Mouse (Mus musculus) forebrain, embryonic 15.5 days (tissue): ENCODE data around the gene Pilra. TPM values are rescaled to one million over a fixed set of nuclear protein-coding genes. Genes with fewer than 3 reads are reported as not detected.
"Not testable (repeated sequence)": the region's sequence is repeated elsewhere in the genome, so short reads cannot be mapped to it uniquely, and the experiment has no call there.

Source experiments
- ATAC-seq: fragments of 200-750 bp; cut with Nextera tagmentation; replicated peaks from 2 replicates; pipeline ENCODE4 v1.8.0; 2017; ENCODE audit warnings: mild to moderate bottlenecking, moderate TSS enrichment, moderate library complexity
- H3K27ac ChIP-seq: fragments of 300-500 bp; sonication (generic); replicated peaks from 2 replicates; pipeline ENCODE4 v1.5.1; 2015; ENCODE audit warnings: mild to moderate bottlenecking, inconsistent platforms
- H3K27me3 ChIP-seq: fragments of 300-500 bp; sonication (generic); 2 replicates; pipeline ENCODE4 v1.6.1; 2015; ENCODE audit warnings: inconsistent platforms
- H3K36me3 ChIP-seq: fragments of 300-500 bp; sonication (generic); 2 replicates; pipeline ENCODE4 v1.6.1; 2015; ENCODE audit warnings: mild to moderate bottlenecking, inconsistent platforms
- H3K4me1 ChIP-seq: fragments of 300-500 bp; sonication (generic); 2 replicates; pipeline ENCODE4 v1.6.1; 2015; ENCODE audit warnings: inconsistent platforms
- H3K4me2 ChIP-seq: fragments of 300-500 bp; sonication (generic); replicated peaks from 2 replicates; pipeline ENCODE4 v1.6.1; 2015; ENCODE audit warnings: mild to moderate bottlenecking, inconsistent platforms
- H3K4me3 ChIP-seq: fragments of 300-500 bp; sonication (generic); 2 replicates; pipeline ENCODE4 v1.5.1; 2015; ENCODE audit warnings: mild to moderate bottlenecking, inconsistent platforms
- H3K9ac ChIP-seq: fragments of 300-500 bp; sonication (generic); replicated peaks from 2 replicates; pipeline ENCODE4 v1.6.1; 2015; ENCODE audit warnings: mild to moderate bottlenecking, inconsistent platforms
- H3K9me3 ChIP-seq: fragments of 300-500 bp; sonication (generic); 2 replicates; pipeline ENCODE4 v1.6.1; 2016; ENCODE audit warnings: inconsistent platforms
- WGBS: fragments of 180-500 bp; shearing (Covaris S2); methylation state at CpG from one replicate; pipeline ENCODE4 v1.1.7; 2015; ENCODE audit warnings: mixed read lengths; 5-methylcytosine and 5-hydroxymethylcytosine counted together
- polyA plus RNA-seq: library from polyadenylated mRNA; unstranded; fragments of >200 nt; fragmentation: Nextera tagmentation; extraction: Ambion mirVana; gene quantifications from 2 replicates; pipeline ENCODE4 v1.2.1, GENCODE M21; 2015

Pilra gene
- 0.42 and 0.45 TPM in 2 replicates for polyA plus RNA-seq

DNA sequence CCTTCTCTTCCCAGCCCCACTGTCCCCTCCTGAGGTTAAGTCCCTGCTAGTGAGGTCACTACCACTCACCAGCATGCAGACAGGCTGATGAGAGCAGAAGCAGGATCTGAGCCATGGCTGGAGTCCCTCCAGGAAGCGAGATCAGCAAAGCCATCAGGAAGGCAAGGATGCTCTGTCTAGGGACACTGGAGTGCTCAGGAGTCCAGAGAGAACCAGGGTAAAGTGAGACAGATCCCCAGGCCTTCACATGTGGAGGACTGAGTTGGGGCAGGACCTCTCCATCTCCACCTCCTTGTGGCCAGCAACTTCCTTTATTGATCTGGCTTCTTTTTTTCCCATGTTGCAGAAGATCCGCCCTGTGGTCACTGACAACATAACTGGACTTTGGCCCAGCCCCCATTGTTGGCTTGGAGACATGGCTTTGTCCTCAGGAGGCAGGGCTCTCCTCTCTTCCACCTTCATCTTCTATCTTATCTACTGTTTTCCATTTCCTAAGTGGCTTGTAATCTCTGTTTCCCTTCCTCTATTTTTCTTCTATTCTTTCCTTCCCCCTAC is at the start of gene Pilra:
Gene Pilra, minus strand, starts transcription at position 316 of the 555 bp plus-strand sequence.
- not testable (repeated sequence) for H3K27ac ChIP-seq, ATAC-seq, H3K4me2 ChIP-seq, H3K9me3 ChIP-seq, H3K9ac ChIP-seq, H3K27me3 ChIP-seq, H3K4me3 ChIP-seq, H3K4me1 ChIP-seq, H3K36me3 ChIP-seq
- WGBS: 77% methylated on average over 2 of the region's 2 CpGs

DNA sequence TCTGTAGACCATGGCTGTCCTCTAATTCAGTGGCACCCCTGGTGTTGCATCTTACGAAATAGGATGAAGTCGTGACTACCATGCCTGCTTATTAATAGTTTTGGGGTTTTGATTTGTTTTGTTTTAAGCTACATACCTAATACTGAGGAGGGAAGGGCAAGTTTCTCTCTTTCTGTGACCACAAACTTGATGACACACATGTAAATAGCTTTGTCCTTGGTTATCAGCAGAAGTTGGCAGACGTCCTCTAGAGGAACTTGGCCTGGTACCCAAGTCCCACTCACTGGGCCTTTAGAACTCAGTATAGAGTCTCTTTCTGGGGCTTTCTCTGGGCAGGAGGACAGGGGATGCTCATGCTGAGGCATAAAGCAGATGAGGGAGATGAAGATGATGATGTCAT is 47.3 kb upstream of the Pilra start:
- no peak overlapping the region for H3K4me2 ChIP-seq
- ATAC-seq: no peak
- H3K27me3 ChIP-seq: no peaks in the 10 kb centered on the region
- H3K9ac ChIP-seq: no peak overlapping the region
- WGBS: 87% methylated on average over 3 of the region's 3 CpGs
- H3K9me3 ChIP-seq: no peaks in the 10 kb centered on the region
- H3K4me1 ChIP-seq: no peaks in the 10 kb centered on the region
- H3K27ac ChIP-seq: no peak overlapping the region
- H3K4me3 ChIP-seq: no peak overlapping the region
- H3K36me3 ChIP-seq: no peaks in the 10 kb centered on the region

DNA sequence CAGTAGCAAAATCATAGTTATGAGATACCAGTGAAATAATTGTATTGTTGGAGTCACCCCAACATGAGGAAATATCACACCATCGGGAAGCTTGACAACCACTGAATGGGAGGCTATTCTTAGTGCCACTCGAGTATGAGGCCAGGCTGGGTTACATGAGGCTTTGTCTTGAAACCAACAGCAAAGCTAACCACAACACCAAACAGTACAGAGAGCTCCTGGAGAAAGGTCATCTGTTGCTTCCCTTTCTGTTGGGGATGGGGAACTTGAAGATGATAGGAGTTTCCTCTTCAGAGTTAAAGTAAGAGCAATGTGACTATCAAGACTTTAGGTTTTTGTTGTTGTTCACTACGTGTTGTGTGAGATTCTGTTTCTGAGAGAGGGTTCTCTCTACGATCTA is 46.8 kb upstream of the Pilra start:
- Histone ChIP-seq H3K27ac (no peak overlapping the region), H3K27me3 (no peaks in the 10 kb centered on the region), H3K4me1 (no peaks in the 10 kb centered on the region), H3K9me3 (no peaks in the 10 kb centered on the region), H3K4me2 (no peak overlapping the region), H3K36me3 (no peaks in the 10 kb centered on the region), H3K4me3 (no peak overlapping the region), H3K9ac (no peak overlapping the region)
- no peak for ATAC-seq
- WGBS: 78% methylated on average over 4 of the region's 4 CpGs

DNA sequence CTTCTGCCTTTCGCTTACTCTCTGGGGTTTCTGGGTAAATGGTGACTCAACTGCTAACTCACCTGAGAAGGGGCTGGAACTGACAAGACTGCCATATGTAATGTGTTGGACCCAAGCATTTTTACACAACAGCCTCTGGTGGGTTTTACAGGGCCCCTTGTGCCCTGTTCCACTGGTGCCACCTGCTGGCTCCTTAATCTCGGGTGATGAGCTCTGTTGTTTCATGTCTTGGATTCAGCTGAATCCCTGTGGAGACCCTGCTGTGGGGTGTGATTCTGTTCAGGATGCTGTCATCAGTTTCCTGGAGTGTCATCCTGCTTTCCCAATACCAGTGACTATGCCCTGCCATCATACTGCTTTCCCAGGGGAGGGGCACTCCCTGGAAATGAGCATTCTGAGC is 41.8 kb upstream of the Pilra start:
- no peak overlapping the region for H3K4me3 ChIP-seq
- no peak overlapping the region for H3K27ac ChIP-seq
- no peaks in the 10 kb centered on the region for H3K9me3 ChIP-seq
- no peak for ATAC-seq
- H3K9ac ChIP-seq: no peak overlapping the region
- H3K4me1 ChIP-seq: no peaks in the 10 kb centered on the region
- WGBS: 60% methylated on average over 2 of the region's 2 CpGs
- H3K36me3 ChIP-seq: no peaks in the 10 kb centered on the region
- no peaks in the 10 kb centered on the region for H3K27me3 ChIP-seq
- H3K4me2 ChIP-seq: no peak overlapping the region

DNA sequence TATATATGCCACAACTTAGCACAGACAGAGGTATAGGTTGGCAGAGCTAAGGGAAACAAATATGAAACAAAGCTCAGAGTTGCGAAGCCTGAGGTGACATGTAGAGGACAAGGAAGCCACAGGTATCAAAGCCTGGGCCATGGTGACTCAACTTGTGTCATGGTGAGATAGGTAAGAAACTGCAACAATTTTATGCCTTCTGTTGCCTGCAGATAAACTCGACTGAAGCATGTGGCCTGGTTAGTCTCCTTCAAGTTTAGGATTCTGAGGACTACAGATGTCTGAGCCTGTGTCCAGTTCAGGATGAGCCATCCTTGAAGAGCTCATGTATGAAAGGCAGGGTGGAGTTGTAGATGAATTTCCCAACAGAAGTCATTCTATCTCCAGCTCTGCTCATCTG is 39.0 kb upstream of the Pilra start:
- no peak for ATAC-seq
- no peaks in the 10 kb centered on the region for H3K4me1 ChIP-seq
- no peak overlapping the region for H3K4me2 ChIP-seq
- no peaks in the 10 kb centered on the region for H3K9me3 ChIP-seq
- WGBS: 89% methylated on average over 2 of the region's 2 CpGs
- no peak overlapping the region for H3K4me3 ChIP-seq
- H3K36me3 ChIP-seq: no peaks in the 10 kb centered on the region
- H3K27ac ChIP-seq: no peak overlapping the region
- no peak overlapping the region for H3K9ac ChIP-seq
- no peaks in the 10 kb centered on the region for H3K27me3 ChIP-seq

DNA sequence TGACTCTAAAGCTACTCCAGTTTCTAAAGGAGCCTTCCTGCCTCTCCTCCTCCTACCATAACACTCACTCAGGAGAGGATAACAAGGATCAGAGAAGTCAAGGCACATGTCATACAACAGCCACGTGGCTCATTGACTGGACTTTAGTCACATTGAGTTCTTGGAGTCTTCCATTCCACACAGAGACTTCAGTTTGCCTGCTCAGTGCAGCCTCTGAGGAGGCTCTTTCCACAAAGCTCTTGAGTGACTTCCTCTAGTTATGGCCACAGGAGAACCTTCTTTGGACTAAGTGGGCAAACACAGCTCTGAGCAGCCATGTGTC is 36.3 kb upstream of the Pilra start:
- not testable (repeated sequence) for H3K4me1 ChIP-seq, ATAC-seq, H3K4me3 ChIP-seq, H3K4me2 ChIP-seq, H3K27me3 ChIP-seq, H3K9me3 ChIP-seq, H3K27ac ChIP-seq, H3K36me3 ChIP-seq, H3K9ac ChIP-seq
- 43% methylated on average over 1 of the region's 1 CpGs for WGBS

DNA sequence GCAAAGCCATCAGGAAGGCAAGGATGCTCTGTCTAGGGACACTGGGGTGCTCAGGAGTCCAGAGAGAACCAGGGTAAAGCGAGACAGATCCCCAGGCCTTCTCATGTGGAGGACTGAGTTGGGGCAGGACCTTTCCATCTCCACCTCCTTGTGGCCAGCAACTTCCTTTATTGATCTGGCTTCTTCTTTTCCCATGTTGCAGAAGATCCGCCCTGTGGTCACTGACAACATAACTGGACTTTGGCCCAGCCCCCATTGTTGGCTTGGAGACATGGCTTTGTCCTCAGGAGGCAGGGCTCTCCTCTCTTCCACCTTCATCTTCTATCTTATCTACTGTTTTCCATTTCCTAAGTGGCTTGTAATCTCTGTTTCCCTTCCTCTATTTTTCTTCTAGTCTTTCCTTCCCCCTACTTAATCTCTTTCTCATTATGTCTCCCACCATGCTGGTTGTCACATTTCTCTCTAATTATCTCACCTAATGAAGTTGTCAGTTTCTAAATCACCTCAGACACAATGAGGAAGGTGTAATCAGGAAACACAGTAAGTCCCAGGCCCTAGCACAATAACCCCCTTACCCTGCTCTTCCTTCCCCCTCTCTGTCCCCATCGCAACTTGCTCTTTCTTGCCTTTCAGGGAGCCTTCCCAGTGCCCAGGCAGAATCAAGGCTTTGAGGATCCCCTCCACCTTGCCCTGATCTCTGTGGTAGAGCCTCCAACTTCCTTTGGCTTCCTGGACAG is 35.7 kb upstream of the Pilra start, which contains the start of gene Pilrb2:
Gene Pilrb2, minus strand, starts transcription at position 172 of the 737 bp plus-strand sequence.
- not testable (repeated sequence) for H3K9me3 ChIP-seq, H3K27ac ChIP-seq, H3K27me3 ChIP-seq, H3K4me3 ChIP-seq, H3K4me2 ChIP-seq, H3K4me1 ChIP-seq, H3K9ac ChIP-seq, H3K36me3 ChIP-seq, ATAC-seq
- 73% methylated on average over 3 of the region's 3 CpGs for WGBS

DNA sequence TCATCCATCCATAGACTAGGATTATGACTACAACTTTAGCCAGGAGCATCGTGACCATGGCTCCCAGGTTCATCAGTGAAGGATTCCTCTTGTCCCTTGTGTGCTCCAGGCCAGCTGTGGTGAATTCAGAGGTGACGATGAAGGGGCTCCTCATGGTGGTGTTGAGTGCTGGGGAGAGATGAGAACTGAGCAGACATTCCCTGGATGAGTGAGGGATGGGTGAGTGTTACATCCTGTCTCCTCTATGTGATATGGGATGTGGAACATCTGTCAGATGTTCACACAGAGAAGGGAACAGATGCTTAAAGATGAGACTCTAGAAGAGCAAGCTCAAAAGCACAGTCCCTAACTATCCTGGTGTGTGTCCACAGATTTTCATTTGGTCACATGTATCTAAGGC is 32.5 kb upstream of the Pilra start:
- not testable (repeated sequence) for H3K27me3 ChIP-seq, H3K4me1 ChIP-seq, H3K36me3 ChIP-seq, H3K4me2 ChIP-seq, H3K27ac ChIP-seq, ATAC-seq, H3K4me3 ChIP-seq, H3K9me3 ChIP-seq, H3K9ac ChIP-seq
- 77% methylated on average over 2 of the region's 2 CpGs for WGBS

DNA sequence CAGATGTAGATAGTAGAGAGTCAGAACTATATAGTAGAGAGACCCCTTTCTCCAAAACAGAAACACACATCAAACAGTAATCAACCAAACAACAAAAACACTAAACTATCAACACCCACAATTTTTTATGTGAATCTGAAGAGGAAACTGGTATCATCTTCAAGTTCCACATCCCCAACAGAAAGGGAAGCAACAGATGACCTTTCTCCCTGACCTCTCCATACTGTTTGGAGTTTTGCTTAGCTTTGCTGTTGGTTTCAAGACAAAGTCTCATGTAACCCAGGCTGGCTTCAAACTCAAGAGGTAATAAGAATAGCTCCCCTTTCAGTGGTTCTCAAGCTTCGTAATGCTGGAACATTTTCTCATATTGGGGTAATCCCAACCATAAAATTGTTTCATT is 27.9 kb upstream of the Pilra start:
- ATAC-seq, H3K4me2 ChIP-seq, H3K27ac ChIP-seq, H3K9me3 ChIP-seq, H3K27me3 ChIP-seq, H3K4me1 ChIP-seq, H3K4me3 ChIP-seq, H3K9ac ChIP-seq, H3K36me3 ChIP-seq: not testable (repeated sequence)
- WGBS: 83% methylated on average over 1 of the region's 1 CpGs

DNA sequence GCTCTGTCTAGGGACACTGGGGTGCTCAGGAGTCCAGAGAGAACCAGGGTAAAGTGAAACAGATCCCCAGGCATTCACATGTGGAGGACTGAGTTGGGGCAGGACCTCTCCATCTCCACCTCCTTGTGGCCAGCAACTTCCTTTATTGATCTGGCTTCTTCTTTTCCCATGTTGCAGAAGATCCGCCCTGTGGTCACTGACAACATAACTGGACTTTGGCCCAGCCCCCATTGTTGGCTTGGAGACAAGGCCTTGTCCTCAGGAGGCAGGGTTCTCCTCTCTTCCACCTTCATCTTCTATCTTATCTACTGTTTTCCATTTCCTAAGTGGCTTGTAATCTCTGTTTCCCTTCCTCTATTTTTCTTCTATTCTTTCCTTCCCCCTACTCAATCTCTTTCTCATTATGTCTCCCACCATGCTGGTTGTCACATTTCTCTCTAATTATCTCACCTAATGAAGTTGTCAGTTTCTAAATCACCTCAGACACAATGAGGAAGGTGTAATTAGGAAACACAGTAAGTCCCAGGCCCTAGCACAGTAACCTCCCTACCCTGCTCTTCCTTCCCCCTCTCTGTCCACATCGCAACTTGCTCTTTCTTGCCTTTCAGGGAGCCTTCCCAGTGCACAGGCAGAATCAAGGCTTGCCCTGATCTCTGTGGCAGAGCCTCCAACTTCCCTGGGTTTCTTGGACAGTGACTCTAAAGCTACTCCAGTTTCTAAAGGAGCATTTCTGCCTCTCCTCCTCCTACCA is 22.1 kb upstream of the Pilra start, which contains the start of gene Pilrb1:
Gene Pilrb1, minus strand, starts transcription at position 147 of the 751 bp plus-strand sequence.
- H3K4me3 ChIP-seq, H3K4me1 ChIP-seq, ATAC-seq, H3K27ac ChIP-seq, H3K27me3 ChIP-seq, H3K9me3 ChIP-seq, H3K36me3 ChIP-seq, H3K9ac ChIP-seq, H3K4me2 ChIP-seq: not testable (repeated sequence)
- WGBS: 64% methylated on average over 2 of the region's 2 CpGs

DNA sequence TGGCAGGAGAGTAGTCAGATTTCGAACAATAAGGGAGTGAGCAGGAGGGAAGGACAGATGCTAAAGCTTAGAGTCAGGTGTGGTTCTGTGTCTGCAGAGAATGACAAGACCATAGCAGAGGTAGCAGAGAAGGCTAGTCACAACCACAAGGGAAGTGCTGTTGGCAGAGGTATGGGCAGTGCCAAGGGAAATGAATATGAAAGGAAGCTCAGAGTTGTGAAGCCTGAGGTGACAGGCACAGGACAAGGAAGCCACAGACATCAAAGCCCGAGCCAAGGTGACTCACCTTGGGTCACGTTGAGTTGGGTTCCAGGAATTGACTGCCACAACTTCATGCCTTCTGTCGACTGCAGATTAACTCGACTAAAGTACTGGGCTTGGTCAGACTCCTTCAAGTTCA is 20.8 kb upstream of the Pilra start:
- not testable (repeated sequence) for H3K9me3 ChIP-seq, H3K4me1 ChIP-seq, H3K4me3 ChIP-seq, H3K36me3 ChIP-seq, H3K9ac ChIP-seq, H3K27ac ChIP-seq, ATAC-seq, H3K4me2 ChIP-seq, H3K27me3 ChIP-seq
- 82% methylated on average over 5 of the region's 5 CpGs for WGBS

DNA sequence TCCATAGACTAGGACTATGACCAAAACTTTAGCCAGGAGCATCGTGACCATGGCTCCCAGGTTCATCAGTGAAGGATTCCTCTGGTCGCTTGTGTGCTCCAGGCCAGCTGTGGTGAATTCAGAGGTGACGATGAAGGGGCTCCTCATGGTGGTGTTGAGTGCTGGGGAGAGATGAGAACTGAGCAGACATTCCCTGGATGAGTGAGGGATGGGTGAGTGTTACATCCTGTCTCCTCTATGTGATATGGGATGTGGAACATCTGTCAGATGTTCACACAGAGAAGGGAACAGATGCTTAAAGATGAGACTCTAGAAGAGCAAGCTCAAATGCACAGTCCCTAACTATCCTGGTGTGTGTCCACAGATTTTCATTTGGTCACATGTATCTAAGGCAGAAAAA is 18.8 kb upstream of the Pilra start:
- H3K9ac ChIP-seq, H3K4me3 ChIP-seq, ATAC-seq, H3K9me3 ChIP-seq, H3K4me1 ChIP-seq, H3K27me3 ChIP-seq, H3K36me3 ChIP-seq, H3K4me2 ChIP-seq, H3K27ac ChIP-seq: not testable (repeated sequence)
- 83% methylated on average over 3 of the region's 3 CpGs for WGBS
